Mouse (Mus musculus): ENCODE results near the gene Map3k4. TPM values are rescaled to one million over a fixed set of nuclear protein-coding genes. Genes with fewer than 3 reads are reported as not detected.

Gene Map3k4
- polyA plus RNA-seq, 2 experiments = 5.0 to 9.6 TPM

DNA sequence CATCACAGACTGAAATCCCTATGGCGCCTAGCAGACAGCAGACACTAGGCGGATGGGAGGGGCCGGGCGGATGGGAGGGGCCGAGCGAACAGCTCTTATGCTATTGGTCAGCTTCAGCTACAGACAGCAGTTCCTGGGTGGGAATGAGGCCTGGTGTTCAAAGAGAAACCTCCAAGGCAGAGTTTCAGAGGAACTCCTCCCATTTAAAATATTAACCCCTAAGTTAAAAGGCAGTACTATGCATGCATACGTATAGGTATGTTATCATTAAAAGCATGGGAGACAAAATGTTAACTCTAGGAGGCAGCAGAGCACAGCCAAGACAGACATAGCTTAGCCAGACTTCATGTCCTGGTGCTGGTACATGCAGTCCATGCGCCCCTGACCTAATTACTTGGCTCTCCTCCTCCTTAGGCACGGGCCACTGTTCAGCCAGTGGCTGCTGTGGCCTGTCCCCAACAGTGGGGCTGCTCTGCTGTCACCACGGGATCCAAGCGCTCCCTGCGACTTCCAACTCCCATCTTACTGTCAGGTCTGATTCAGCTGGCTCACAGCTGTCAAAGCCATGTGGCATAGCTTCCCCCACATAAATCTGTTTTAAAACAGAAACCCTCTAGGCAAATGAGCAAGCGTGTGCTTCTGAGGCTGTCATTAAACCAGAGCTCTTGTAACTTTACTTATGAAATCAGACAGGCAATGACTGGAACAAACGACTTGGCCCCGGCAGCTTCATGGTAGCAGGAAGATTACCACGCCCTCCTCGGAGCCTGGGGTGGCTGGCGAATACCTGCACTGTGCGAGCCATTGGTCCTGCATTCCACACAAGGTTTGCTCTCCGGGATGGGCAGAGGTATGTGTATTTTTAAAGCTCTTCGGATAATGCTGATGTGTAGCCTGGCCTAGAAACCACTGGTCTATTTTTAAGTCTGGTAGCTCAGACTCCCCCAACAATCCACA lies 52.3 kb downstream of the Map3k4 start:
- no peak overlapping the region for H3K9ac ChIP-seq (replicated peaks)
- H3K36me3 ChIP-seq (replicated peaks; ENCODE audit: control insufficient read depth, insufficient read depth, low read depth) = peaks cover 6% of the 10 kb centered on the region
- H3K27me3 ChIP-seq (ENCODE audit: control insufficient read depth, insufficient read depth, low read length) = no peaks in the 10 kb centered on the region
- no peaks in the 10 kb centered on the region for H3K9me3 ChIP-seq (ENCODE audit: control insufficient read depth, low read length)
- DNase-seq (ENCODE audit: low read depth in 3 of 3, low spot score in 3 of 3) = no peak
- H3K4me2 ChIP-seq (ENCODE audit: low read depth) = no peak overlapping the region
- WGBS (ENCODE audit: insufficient replicate concordance) = 69% methylated on average over 21 of the region's 21 CpGs
- no peak overlapping the region for H3K4me3 ChIP-seq (ENCODE audit: insufficient read depth in 1 of 2, low read depth in 2 of 2, low read length in 2 of 2)
- peak; percentile 73 for ATAC-seq (ENCODE audit: insufficient read depth)
- no peak overlapping the region for H3K27ac ChIP-seq
- TF ChIP-seq EP300 (IDR thresholded peaks at IDR 0.05; ENCODE audit: low read depth) (no peak), CTCF (IDR thresholded peaks at IDR 0.05; ENCODE audit: low read depth) (peak; percentile 32)
- no peaks in the 10 kb centered on the region; a peak in 1 of 4 replicates for H3K4me1 ChIP-seq (replicated peaks; ENCODE audit: control insufficient read depth in 2 of 2, insufficient read depth in 2 of 2, low read length in 1 of 2)

DNA sequence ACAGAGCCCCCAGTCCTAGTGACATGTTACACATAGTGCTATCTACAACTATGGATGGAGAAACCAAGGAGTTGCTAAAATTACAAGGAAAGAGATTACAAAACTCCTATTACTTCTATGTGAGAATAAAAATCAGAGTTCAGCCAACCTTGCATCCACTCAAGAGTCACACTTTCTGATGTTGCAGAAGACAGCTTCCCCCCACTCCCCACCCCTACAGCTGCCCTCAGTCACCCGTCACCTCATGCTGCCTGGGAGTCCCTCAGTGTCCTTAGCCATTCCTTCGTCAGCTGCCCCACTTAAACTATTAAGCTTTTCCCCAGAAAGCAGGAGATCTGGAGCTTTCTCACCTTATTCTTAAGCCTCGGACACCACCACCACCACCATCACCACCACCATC lies 54.3 kb downstream of the Map3k4 start:
- whole genome bisulfite sequencing (ENCODE audit: insufficient replicate concordance) = 68% methylated on average over 3 of the region's 3 CpGs
- TF ChIP-seq EP300 (IDR thresholded peaks at IDR 0.05; ENCODE audit: low read depth) (no peak), CTCF (IDR thresholded peaks at IDR 0.05; ENCODE audit: low read depth) (no peak)

DNA sequence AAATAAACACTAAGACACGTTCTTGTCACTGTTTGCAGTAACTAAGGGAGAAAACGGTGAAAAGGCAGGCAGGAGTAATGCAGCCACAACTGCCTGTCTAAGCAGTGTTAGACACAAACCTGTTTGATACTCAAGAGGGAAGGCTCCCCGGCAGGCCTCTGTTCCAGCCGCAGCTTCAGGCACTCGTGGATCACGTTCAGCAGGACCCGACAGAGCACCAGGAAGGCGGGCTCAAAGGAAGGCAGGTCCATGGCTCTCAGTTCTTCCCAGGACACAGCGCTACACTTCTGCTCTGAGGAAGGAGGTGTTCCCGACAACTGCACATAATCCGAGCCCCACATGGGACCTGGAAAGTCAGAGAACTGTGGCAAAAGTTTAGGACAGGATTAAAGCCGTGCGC lies 54.8 kb downstream of the Map3k4 start:
- H3K27me3 ChIP-seq (ENCODE audit: control insufficient read depth, insufficient read depth, low read length) = no peaks in the 10 kb centered on the region
- H3K36me3 ChIP-seq (replicated peaks; ENCODE audit: control insufficient read depth, insufficient read depth, low read depth) = no peaks in the 10 kb centered on the region
- H3K4me1 ChIP-seq (replicated peaks; ENCODE audit: control insufficient read depth in 2 of 2, insufficient read depth in 2 of 2, low read length in 1 of 2) = no peaks in the 10 kb centered on the region; a peak in 1 of 4 replicates
- no peak overlapping the region for H3K9ac ChIP-seq (replicated peaks)
- H3K4me2 ChIP-seq (ENCODE audit: low read depth) = no peak overlapping the region
- H3K9me3 ChIP-seq (ENCODE audit: control insufficient read depth, low read length) = no peaks in the 10 kb centered on the region
- ATAC-seq (ENCODE audit: insufficient read depth) (no peak), DNase-seq (ENCODE audit: low read depth in 3 of 3, low spot score in 3 of 3) (no peak)
- no peak overlapping the region for H3K27ac ChIP-seq
- no peak for TF ChIP-seq CTCF (IDR thresholded peaks at IDR 0.05; ENCODE audit: low read depth)
- no peak for TF ChIP-seq EP300 (IDR thresholded peaks at IDR 0.05; ENCODE audit: low read depth)
- 76% methylated on average over 13 of the region's 13 CpGs for WGBS (ENCODE audit: insufficient replicate concordance)
- no peak overlapping the region for H3K4me3 ChIP-seq (ENCODE audit: insufficient read depth in 1 of 2, low read depth in 2 of 2, low read length in 2 of 2)

More for the DNA sequence above, 54.3 kb downstream of the Map3k4 start:
- H3K9me3 ChIP-seq (ENCODE audit: control insufficient read depth, low read length) = no peaks in the 10 kb centered on the region
- H3K27me3 ChIP-seq (ENCODE audit: control insufficient read depth, insufficient read depth, low read length) = no peaks in the 10 kb centered on the region
- H3K4me2 ChIP-seq (ENCODE audit: low read depth) = no peak overlapping the region
- H3K9ac ChIP-seq (replicated peaks) = no peak overlapping the region
- H3K4me3 ChIP-seq (ENCODE audit: insufficient read depth in 1 of 2, low read depth in 2 of 2, low read length in 2 of 2) = no peak overlapping the region
- H3K27ac ChIP-seq = no peak overlapping the region
- no peaks in the 10 kb centered on the region for H3K36me3 ChIP-seq (replicated peaks; ENCODE audit: control insufficient read depth, insufficient read depth, low read depth)
- DNase-seq (ENCODE audit: low read depth in 3 of 3, low spot score in 3 of 3) = no peak
- H3K4me1 ChIP-seq (replicated peaks; ENCODE audit: control insufficient read depth in 2 of 2, insufficient read depth in 2 of 2, low read length in 1 of 2) = no peaks in the 10 kb centered on the region; a peak in 1 of 4 replicates
- ATAC-seq (ENCODE audit: insufficient read depth) = no peak

- TF ChIP-seq CTCF (IDR thresholded peaks at IDR 0.05; ENCODE audit: low read depth) (no peak), EP300 (IDR thresholded peaks at IDR 0.05; ENCODE audit: low read depth) (no peak)
Observed at GRCm38 (mm10) chr17:12262851-12263250, 55.7 kb downstream of the Map3k4 start.

GRCm38 (mm10) chr17:12261887-12262286 lies 56.7 kb downstream of the Map3k4 start:
- no peak overlapping the region for H3K27ac ChIP-seq
- no peak overlapping the region for H3K9ac ChIP-seq (replicated peaks)
- WGBS (ENCODE audit: insufficient replicate concordance) = 51% methylated on average over 2 of the region's 2 CpGs
- H3K4me1 ChIP-seq (replicated peaks; ENCODE audit: control insufficient read depth in 2 of 2, insufficient read depth in 2 of 2, low read length in 1 of 2) = no peaks in the 10 kb centered on the region; a peak in 1 of 4 replicates
- ATAC-seq (ENCODE audit: insufficient read depth) (peak; percentile 56), DNase-seq (ENCODE audit: low read depth in 3 of 3, low spot score in 3 of 3) (no peak)
- H3K9me3 ChIP-seq (ENCODE audit: control insufficient read depth, low read length) = no peaks in the 10 kb centered on the region
- H3K36me3 ChIP-seq (replicated peaks; ENCODE audit: control insufficient read depth, insufficient read depth, low read depth) = no peaks in the 10 kb centered on the region; the same call in 1 of the 2 replicates
- TF ChIP-seq CTCF (IDR thresholded peaks at IDR 0.05; ENCODE audit: low read depth) (peak; percentile 56), EP300 (IDR thresholded peaks at IDR 0.05; ENCODE audit: low read depth) (no peak)
- no peak overlapping the region for H3K4me2 ChIP-seq (ENCODE audit: low read depth)
- H3K4me3 ChIP-seq (ENCODE audit: insufficient read depth in 1 of 2, low read depth in 2 of 2, low read length in 2 of 2) = no peak overlapping the region
- H3K27me3 ChIP-seq (ENCODE audit: control insufficient read depth, insufficient read depth, low read length) = no peaks in the 10 kb centered on the region

More at GRCm38 (mm10) chr17:12262851-12263250, 55.7 kb downstream of the Map3k4 start:
- Histone ChIP-seq H3K9ac (replicated peaks) (no peak overlapping the region), H3K4me1 (replicated peaks; ENCODE audit: control insufficient read depth in 2 of 2, insufficient read depth in 2 of 2, low read length in 1 of 2) (no peaks in the 10 kb centered on the region; a peak in 1 of 4 replicates), H3K4me2 (ENCODE audit: low read depth) (no peak overlapping the region), H3K4me3 (ENCODE audit: insufficient read depth in 1 of 2, low read depth in 2 of 2, low read length in 2 of 2) (no peak overlapping the region), H3K27me3 (ENCODE audit: control insufficient read depth, insufficient read depth, low read length) (no peaks in the 10 kb centered on the region), H3K36me3 (replicated peaks; ENCODE audit: control insufficient read depth, insufficient read depth, low read depth) (no peaks in the 10 kb centered on the region; the same call in 1 of the 2 replicates), H3K9me3 (ENCODE audit: control insufficient read depth, low read length) (no peaks in the 10 kb centered on the region), H3K27ac (no peak overlapping the region)
- DNase-seq (ENCODE audit: low read depth in 3 of 3, low spot score in 3 of 3) = no peak
- ATAC-seq (ENCODE audit: insufficient read depth) = no peak
- 85% methylated on average over 8 of the region's 8 CpGs for WGBS (ENCODE audit: insufficient replicate concordance)
